Mouse (Mus musculus) fat pad, adult 2 months (tissue): ENCODE measurements at regions not wholly inside any gene's neighbourhood (a gene's known extent, or its start where the extent isn't known, plus 50 kb on each side); places are given as distances from the start of the nearest gene placed in this dataset.
A peak's percentile ranks its signal among the peaks of the same experiment; 100 is the strongest.

Experiments
- DNase-seq: peaks from one replicate; pipeline ENCODE4 v3.0.0-alpha.2; 2011; ENCODE audit warnings: low read depth, low spot score; ENCODE audit errors: extremely low read depth

DNA sequence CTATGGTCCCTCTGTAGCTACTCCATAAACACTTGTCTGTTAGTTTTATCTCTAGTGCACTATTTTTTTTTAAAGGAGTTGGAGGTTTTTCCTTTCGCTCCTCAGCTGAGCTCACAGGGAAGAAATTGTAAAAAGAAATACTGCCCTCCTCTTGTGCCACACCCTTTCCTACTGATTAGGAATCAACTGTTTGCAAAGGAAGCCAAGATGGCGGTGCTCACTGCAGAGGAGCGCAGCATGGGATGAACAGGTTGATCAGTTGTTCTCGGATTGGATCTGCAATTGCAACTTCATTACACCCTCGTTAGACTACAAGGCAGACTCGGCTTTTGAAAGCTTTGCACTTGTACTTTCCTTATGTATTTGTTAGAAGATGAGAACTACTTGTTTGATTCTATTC is 218.2 kb downstream of the Klf5 start:
- DNase-seq: no peak

DNA sequence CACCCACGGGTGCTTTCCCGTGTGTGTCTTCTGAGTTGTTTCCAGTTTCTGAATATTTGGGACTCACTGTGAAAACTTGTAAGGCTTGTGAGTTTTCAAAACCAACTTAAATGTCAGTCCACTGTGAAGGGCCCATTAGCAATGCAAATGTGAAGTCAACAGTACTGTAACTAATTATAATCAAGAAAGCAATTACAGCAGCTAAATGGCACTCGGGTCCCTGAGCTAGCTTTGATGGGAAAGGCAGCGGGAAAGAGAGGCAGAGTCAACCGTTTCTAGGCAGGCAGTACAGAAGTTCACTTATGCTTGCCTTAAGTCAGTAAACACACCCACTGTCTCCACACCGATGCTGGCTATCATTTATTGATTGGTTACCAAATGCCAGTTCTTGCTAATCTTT is 221.9 kb downstream of the Klf5 start:
- DNase-seq: no peak

DNA sequence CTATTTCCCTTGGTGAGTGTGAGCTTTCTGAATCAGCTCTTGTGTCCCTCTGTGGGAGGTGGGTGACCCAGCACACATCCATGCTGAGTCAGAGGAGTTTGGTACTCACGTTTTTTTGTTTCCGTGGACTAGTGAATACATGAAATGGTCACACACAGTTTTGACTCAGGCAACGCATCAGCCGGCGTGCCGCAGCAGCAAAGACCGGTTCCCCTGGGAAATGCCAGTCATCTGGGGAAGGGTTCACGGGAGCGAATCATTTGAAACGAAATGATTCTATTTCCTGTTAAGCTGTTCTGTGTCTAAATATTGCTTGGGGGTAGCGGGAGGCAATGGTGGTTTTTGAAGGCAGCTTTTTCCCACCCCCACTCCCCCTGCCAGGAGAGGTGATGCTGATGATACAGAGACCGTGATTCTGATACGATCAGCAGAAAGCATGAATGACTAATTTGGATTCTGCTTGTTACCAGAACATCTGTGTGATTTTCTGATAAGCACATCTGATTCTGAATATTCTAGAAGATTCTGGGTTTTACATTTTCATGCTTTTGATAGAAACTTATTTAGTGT is 223.5 kb downstream of the Klf5 start:
- no peak for DNase-seq

DNA sequence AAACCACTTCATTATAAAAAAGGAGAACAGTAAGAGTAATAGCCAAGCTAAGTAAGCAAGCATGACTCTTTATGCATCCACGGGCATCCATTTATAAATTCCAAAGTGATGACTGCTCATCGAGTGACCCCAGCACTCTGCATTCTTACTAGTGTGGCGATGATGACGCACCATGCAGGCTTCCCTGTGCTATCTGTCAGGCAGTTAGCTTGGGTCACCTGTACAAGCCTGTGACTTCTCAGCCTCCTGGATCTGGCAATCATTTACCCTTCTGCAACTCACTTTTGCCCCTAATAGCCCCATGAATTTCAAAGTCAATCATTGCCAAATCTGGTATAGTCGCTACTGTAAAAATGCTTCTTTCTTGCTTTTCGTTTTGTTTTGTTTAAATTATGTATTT is 237.3 kb downstream of the Klf5 start:
- no peak for DNase-seq

DNA sequence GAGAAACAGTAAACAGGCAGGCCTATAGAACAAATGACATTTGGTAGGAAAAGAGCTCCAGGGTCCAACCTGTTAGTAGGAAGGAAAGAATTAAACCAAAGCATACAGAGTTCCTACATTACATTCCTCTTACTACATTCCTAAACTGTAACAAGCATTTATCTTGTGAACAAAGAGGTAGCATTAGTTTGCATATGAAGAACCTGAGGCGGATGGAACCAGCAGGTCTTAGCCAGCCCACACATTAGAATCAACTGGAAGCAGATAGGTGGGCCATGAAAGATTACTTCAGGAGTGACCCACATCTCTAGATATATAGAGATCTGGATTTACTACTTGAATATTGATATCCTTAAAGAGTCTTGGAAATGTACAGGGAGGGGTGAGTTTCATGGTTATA is 238.8 kb downstream of the Klf5 start:
- no peak for DNase-seq

DNA sequence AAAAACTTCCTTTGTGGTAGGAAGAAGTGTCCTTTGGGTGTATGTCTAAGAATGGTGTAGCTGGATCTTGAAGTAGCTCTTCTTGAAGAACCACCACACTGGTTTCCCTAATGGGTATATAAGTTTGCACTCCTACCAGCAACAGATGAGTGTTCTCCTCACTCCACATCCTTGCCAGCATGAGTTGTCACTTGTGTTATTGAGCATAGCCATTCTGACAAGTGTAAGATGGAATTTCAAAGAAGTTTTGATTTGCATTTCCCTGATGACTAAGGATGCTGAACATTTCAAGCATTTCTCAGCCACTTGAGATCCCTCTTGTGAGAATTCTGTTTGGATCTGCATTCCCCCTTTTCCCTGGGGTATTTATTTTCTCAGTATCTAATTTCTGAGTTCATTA is 243.2 kb downstream of the Klf5 start:
- no peak for DNase-seq

DNA sequence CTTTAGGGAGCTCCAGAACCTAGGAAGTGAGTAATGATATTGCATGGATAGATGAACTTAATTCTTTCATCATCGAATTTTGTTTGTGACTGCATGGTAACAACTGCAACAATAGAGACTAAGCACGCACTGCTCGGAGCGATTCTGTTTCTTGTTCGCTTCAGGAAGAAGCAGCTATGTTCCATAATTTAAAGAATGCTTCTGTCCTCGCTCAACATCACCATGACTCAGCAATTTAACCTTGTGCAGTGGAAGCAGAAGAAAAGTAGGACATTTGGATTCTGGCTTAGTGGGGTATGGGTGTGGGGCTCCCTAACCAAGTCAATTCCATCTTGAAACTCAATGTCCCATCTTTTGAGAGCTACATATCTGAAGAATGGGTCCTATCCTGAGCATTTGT is 249.4 kb downstream of the Klf5 start:
- DNase-seq: no peak

DNA sequence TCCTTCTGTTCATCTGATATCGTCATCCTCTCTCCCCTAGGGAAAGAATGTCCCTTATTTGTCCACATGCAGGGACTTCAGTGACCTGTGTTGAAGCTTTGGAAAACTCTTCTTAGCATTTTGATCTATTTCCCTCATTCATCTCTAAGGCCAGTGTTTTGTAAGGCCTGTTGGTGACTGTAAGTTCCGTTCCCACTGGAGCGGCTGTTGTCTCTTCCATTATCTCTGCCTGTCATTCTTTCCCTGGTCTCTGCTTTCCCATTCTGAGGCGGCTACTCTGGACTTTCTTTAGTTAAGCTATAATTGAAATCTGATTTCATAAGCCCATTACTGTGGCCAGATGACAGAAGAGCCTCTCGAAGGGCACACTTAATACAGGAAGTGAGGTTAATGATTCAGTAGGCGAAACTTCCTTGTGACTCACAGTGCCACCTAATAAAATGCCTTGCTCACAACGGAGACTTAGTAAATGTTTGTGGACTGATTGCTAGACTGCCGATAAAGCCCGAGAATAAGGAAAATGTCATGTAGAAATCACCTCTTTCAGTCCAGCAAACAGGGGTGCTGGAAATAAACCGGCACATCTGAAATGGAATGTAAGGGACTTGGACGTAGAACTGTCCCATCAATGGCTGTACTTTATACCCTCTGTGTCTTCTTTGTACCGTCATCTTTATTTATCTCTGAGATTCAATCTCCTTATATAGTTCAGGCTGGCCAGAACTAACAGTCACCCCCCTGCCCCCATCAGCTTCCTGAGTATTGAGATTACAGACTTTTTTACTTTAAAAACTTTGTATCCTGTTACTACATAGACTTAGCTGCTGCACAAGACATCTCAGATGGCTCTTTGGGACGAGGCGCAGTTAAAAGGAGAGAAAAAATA is 250.1 kb downstream of the Klf5 start:
- no peak for DNase-seq

DNA sequence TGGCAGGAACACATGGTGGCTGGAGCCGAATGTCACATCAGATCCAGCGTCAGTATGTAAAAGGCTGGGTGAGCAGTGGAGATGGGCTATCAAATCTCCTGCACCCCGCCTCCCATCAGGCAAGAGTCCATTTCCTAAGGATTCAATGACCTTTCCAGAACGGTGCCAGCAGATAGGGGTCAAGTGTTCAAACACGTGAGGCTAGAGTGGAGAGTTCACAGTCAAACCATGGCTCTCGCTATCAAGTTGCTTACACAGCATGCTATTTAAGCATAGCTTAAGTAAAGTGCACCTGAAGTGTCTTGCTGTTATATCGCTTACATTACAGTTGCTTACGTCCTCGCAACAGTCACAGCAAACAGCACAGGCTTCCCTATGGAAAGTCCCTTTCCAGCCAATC is 265.5 kb downstream of the Klf5 start:
- DNase-seq: no peak

DNA sequence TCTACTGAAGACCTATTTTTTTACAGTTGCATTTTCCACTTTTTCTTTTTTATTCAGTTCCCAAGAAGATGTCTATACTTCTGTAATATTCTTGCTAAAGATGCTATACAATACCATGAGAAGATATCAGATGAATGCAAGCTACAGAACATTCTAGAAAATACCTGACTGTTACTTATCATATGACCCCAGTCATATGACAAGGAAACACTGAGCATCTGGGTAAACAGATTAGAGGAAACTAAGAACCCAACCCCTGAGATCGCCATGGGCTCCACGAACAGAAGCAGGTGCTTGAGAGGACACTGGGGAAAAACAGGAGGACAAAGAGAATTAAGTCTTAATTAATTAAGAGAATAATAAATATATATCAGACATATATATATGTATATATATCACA is 275.7 kb downstream of the Klf5 start:
- no peak for DNase-seq

DNA sequence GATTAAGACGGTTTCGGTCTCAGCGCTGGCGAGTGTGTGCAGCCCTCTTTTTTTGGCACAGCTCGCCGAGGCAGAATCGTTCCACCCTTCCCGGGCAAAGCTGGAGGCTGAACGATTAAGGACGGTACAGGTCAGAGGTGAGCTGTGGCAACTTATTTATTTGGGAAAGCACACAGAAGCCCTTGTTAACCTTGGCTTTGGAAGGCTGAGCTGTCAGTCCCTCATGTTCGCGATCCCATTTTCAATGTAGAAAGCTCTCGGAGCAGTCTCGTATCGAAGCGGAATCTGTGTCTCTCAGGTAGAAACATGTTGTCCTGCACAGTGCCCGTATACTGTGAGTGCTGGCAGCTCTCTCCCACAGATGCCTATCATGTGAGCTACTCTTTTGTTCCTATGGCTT is 280.2 kb downstream of the Klf5 start:
- peak; percentile 83 for DNase-seq

DNA sequence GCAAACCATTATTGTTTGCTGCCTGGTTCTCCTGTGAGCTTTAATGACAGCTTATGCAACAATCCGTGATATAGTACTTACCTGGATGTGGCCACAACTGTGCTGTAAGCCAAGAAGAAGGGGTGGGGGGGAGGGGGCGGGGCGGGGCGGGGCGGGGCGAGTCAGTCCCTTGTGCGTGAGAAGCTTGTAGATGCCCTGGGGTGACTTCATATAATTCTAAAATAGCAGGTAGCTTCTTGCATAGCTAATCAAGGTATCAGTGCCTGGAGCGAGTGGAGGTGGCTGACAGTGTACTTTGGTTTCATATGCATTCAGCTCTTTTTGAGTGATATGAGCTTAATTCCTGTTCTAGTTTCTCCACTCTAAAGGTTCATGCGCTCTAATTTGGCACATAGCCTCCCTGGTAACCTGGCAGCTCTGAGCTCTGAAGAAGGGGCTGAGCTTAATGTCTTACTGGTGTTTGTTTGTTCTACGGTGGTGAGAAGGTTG is 280.8 kb downstream of the Klf5 start:
- DNase-seq: peak; percentile 57

DNA sequence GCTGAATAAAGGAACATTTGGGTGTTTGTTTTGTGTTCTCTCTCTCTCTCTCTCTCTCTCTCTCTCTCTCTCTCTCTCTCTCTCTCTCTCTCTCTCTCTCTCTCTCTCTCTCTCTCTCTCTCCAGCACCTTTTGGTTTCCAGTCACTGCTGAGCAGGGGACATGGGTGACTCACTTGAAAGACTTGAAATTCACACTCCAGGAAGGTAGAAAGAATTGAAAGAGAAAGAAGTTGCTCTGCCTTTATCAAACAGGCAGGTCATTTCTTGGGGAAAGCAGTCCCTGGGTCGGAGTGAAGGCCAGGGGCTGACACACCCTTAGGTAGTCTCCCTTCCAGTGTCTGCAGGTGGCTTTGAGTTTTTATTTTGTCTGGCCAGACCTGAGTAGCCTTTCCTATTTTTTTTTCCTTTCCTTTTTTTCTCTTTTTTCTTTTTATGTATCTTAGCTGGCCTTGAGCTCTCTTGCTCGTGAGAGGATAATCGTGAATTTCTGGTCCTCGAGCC is 281.3 kb downstream of the Klf5 start:
- no peak for DNase-seq

DNA sequence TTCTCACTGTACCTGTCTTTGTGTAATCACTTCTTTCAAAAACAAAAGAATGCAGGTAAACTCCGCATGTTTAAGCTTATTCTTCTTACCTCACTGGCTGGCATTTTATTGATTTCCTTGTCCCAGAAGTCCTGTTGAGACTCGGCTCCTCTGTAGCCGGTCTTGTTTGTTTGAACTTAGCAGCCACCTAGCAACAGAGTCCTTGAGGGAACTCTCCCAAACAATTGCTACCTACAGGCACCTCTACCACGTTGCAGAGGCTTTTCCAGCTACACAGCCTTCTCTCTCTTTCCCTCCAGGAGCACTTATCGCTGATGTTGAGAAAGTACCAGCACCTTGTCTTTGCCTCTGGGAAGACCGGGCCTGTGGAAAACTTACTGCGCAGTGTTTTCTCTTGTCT is 285.7 kb downstream of the Klf5 start:
- no peak for DNase-seq

DNA sequence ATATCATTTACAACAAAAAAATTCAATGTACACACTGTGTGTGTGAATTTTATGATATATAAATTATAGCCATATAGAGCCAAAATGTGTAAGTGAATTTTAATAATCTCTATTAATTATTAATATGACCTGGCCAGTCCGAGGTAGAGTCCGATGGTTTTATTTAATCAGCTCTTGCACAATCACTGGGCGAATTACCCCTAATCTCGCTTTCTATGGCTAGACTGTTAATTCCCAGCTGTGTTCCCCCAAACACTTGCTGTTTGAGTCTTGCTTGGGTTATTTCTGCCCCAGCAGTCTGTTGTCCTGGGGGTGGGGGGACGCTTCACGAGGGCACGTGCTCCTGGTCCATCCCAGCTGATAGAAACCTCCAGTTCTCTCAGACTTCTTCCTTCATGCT is 287.5 kb downstream of the Klf5 start:
- no peak for DNase-seq

DNA sequence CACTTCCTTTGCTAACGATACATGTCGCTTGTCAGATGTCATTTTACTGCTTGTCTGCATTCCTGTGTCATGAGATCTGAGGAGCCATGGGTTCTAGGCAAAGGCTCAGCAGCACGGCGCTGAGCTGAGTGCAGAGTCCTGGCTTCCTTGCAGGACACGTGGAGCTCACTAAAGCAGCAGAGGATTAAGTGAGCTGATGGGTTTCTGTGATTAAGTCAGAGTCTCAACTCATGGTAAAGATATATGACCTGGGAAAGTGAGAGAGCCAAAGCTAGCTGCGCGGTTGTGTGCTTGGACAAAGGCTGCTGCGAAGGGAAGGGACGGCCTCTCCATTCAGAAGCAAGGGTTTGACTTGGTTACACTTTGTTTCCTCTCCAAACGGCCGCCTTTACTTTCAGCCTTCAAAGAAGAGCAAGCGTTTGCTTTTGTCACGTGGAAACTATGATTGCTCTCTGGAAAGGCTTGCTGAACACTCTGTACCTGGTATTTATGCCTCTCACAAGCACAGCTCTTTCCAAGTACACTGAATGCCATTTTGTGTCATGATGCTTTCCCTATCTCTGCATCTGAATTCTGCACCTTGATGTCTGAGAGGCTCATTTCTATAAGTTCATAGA is 292.5 kb downstream of the Klf5 start:
- peak; percentile 21 for DNase-seq

DNA sequence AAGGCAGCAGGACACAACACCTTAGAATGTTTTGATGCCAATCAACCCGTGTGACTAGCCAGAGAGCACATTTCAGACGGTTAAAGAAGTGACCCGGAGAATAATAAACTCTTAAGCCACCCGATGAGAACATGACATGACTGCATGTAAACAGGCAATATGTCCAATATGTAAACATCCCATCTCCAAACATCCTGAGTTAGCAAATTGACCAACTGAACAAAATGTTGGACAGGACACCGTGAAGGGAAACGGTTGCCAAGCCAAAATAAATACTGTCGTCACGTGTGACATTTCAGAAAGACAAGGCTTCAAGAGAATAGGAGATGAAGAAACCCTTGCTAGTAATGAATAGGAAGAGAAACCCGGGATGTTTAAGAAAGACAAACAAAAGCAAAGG is 294.4 kb downstream of the Klf5 start:
- no peak for DNase-seq

DNA sequence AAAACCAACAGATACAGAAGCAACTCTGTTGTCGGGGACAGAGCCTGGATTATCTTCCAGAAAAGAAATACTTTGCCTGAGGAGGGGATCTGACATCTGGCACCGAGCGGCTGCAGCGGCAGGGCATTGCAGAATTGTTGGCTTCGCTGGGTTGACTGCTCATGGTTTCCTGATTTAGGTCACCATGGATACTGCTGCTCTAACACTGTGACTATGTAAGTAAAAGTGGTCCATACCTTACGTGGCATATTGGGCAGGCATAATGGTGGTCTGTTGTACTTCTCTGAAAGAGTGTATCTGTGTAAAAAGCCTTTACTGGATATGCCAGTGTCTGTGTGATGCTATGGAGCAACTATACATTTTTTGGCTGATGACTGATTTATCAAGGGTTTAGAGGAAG is 295.4 kb downstream of the Klf5 start:
- no peak for DNase-seq

DNA sequence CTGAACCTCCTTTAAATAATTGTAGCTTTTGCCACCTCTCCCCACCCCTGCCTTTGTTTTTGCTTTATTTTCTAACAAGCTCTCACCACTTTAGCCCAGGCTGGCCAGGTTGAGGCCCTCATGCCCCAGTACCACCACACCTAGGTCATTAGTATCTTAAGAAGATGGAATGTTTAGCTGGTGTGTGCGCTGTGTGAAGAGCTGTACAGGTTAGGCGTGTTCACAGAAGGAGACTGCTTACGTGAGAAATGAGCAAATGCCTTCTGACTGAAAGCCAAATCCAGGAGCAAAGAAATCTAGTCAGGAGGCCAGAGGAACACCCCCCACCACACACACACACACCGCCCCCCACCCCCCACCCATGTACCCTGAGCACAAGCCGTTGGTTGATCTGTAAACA is 303.4 kb downstream of the Klf5 start:
- DNase-seq: no peak

DNA sequence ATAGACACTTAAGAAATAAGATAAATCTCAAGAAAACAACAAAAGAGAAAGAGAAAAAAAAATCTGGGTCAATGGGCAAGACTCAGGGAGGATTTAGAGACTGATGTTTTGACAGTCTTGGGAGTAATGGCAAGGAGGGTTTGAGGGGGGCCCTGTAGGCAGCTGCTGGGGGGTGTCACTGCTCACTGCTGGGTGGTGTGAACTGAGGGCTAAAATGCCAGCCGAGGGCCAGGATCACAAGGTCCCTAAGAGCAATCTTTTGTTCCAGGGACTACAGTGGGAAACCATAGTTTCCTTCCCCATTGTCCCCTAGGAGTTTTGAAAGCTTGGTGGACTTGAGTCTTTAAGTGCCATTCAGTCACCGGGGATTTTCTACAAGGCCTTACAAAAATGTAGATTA is 304.8 kb downstream of the Klf5 start:
- DNase-seq: no peak

DNA sequence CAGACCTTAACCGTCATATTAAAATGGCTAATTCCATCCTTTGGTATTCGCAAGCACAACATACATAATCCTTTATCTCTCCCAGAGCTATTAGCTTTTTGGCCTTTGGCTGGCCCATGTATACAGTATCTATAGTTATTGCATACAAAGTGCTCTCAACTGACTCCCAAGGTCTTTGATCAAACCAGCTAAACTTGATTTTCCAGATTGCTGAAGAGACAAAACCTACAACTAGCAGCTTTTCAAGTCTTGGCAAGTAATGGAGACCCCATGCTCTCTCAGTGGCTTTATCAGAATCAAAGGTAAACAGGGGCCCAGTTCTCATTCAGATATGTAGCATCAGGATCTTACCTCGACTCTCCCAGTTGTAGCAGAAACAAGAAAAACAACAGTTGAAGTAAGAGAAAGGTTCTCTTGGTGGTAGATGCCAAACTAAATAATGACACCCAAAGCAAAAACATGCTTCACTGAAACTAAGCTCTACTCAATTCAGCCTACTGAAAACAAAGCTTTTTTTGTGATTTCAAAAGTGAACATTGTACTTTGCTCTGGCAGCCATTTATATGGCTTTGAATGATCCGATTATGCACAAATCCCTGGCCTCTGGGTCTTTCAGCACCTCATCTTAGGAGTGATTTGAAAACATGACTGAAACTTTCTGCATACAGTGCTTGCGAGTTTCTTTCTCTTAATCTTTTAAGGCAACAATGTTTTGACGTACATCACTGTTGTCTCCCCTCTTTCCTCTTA is 307.0 kb downstream of the Klf5 start:
- DNase-seq: no peak
